Mouse (Mus musculus) embryonic fibroblast, embryonic 13.5 days (primary cell): Measurements from ENCODE around the gene Ptafr.

Source experiments
- CTCF ChIP-seq: IDR thresholded peaks from 2 replicates; pipeline ENCODE4 v1.5.1; 2011; ENCODE audit warnings: mild to moderate bottlenecking, control low read depth, low read length, moderate library complexity, borderline replicate concordance; ENCODE audit not compliant: insufficient read depth
- POLR2A ChIP-seq: IDR thresholded peaks from 2 replicates; pipeline ENCODE4 v1.6.1; 2011; ENCODE audit warnings: low read depth, mild to moderate bottlenecking, control low read depth, low read length, moderate library complexity

DNA sequence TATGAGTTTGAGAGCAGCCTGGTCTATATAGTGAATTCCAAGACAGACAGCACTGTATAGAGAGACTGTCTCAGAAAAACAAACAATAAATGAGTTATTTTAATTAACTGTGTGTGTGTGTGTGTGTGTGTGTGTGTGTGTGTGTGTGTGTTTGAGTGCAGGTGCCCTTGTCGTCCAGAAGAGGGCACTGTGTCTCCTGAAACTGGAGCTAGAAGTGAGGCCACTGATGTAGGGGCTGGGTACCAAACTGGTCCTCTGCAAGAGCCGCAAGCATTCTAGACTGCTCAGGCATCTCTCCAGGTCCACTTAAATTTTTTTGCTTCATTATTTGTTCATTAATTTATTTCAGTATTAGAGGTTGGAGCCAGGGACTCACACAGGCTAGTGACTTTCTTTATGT lies 35.0 kb downstream of the Ptafr start:
- TF ChIP-seq CTCF (no peak), POLR2A (no peak)
